Mouse (Mus musculus) heart, adult 18-20 months (tissue): ENCODE results near the gene Olfr1410. TPM values are rescaled to one million over a fixed set of nuclear protein-coding genes. Genes with fewer than 3 reads are reported as not detected.

ENCODE experiments used
- DNase-seq, 2 experiments: peaks; one replicate each; pipeline ENCODE4 v3.0.0; 2021 to 2022; ENCODE audit warnings: mixed read lengths in 1 of 2
- total RNA-seq, 2 experiments: library from RNA; stranded (reverse); gene quantifications; 2 replicates each; pipeline ENCODE4 v1.2.3; 2021

The Olfr1410 gene
- total RNA-seq, 2 experiments from 2014 or later = not detected

DNA sequence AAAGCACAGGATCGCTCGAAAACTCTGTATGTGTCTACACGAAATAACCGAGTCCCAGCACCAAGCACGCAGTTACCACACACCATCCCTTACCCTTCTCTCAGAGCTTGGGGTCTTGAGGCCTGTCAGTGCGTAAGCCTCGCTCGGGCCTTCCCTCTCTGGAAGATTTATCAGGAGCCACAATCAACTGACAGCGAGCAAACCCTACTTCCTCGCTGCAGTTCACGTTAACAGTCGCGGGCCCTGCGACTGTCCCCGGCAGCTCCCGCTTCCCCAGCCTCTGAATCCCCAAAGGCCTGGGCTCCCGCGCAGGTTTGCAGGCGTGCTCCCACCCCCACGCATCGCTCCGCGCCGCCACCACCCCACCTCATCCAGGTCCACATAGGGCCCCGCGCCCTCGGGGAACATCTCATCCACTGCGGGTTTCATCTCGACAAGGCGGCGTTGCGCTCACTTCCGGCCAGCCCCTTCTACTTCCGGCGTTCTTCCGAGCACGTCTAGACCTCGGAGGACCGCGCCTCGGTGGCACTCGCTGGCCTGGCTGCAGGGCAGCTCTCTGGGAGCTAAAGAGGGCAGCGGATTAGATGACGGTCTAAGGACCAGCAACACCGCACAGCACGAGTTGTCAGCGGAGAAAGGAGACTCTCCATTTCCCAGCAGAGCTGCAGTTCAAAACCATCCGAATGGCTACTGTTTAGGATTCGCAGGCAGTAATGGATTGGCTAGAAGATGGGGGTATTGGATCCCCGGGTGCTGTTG, 36.1 kb downstream of the Olfr1410 start, which contains the start of gene Cops9:
TSS of gene Cops9 (minus strand) at position 472 of the 759 bp plus-strand sequence.
- peak; percentile 91 to 92 for DNase-seq

DNA sequence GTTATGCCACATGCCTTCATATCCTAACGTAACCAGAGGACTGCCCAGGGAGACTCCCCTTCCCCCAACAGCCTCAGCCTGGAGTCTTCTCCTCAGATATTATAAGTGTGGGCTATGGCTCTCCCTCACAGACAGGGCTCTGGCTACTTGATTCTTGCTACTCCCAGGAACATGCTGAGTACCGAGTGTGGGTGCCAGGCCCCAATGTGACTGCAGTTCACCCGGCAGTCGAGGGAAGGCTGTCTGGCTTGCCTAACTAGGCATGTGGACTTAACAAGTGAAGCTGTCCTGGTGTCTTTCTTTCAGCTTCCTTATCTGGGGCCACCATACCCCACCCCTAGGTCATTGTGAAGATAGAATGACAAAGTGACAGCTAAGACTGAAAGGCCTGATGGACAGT, 38.1 kb downstream of the Olfr1410 start:
- DNase-seq = no peak

DNA sequence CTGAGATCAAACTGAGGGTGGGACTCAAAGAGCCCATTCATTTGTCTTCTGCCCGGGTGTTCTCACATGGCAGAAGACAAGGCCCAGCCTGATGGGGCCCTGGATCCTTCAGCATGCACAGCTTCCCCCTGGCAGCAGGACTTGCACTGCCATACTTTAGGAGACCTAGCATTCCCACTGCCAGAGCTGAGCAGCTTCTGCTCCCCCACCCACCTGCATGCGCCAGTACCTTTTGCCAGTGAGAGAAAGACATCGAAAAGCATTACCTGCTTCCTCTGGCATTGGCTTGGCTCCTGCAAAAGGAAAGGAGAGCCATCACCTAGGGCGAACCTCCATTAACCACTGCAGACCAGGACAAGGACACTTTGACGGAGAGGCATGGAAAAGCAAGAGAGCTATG, 39.3 kb downstream of the Olfr1410 start:
- no peak for DNase-seq

DNA sequence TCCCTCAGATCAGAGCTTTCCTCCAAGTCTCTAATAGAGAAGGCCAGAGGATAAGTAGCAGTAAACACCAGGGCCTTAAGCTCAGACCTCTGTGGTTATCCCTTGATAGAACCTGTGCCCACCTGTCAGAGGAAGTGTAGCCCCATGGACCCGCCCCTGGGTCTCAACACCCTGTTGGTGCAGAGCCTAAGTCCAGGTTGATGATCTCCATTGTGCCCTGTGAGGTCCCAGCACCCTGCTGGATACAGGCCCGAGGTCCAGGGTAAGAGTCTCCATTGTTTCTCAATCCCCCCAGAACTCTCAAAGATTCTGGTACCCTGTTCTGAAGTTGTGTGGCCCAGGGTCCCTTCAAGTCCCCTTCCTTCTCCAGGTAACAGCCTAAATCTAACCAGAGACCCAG, 40.5 kb downstream of the Olfr1410 start:
- no peak for DNase-seq

DNA sequence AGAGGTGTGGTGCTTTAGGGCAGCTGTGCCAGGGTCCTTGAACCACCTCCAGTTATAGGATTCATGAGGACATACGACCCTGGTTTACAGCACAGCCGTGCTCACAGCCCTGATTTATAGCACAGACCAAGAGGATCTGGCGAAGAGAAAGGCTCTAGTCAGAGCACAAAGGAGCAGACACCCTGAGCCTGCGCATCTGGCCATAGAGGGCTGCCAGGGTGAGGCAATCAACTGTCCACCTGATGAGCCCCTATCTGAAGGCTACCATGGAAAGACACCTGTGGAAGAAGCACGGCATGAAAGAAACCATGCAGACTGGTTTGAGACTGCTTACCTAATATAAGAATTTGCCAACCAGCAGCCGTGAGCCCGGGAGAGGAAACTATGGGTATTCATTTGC, 41.0 kb downstream of the Olfr1410 start:
- DNase-seq = no peak

DNA sequence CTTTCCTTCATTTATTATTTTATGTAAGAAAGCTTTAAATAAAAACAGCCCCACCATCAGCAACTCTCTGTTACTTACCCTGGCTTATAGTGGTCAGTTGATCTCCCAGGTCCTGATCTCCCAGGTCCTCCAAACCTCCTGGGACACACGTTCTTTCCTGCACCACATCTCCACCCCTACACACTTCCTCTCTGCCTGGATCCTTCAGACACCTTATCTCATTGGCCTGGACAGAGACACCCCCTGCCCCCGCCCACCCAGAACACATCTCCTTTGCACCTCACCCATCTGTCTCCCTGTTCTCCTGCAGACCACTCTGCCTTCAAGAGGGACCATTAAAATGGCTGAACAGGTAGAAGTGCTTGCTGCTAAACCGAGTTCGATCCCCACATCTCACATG, 41.4 kb downstream of the Olfr1410 start:
- DNase-seq = no peak

DNA sequence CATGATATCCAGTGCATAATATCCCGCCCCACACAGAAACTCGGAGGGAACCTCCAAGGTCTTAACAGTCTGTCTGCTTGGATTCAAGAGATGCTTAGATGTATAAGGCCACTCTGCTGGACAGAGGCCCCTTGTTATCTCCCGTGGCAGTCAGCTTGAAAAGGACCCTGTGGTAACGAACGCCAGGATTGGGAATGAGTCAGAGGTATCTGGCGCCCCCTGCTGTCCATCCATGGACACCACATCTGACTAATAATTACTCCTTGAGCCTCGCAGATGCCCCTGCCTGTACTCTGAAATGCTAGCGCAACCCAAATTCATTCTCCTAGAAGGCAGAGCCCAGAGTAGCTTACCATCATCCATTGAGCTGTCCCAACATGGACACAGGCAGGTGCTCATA, 42.2 kb downstream of the Olfr1410 start:
- DNase-seq = peak; percentile 37 to 83

DNA sequence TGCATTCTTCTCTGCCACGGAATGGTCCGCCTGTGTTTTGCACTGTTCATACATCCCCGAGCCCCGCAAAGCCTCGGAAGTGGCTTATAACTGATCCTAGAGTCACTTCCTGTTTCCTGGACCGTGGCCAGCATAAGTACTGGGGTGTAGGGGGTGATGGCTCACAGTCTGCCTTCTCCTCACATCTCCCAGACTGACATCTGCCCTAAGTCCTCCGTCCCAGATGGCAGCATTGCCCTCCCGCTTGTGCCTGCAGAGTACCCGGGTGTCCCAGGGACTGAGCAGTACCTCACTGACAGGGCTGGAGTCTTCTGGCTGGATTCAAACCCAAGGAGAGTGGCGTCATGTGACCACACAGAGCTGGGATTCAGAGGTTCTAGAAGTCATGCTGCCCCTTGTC, 42.6 kb downstream of the Olfr1410 start:
- peak in 1 of 2 experiments; percentile 13 for DNase-seq

DNA sequence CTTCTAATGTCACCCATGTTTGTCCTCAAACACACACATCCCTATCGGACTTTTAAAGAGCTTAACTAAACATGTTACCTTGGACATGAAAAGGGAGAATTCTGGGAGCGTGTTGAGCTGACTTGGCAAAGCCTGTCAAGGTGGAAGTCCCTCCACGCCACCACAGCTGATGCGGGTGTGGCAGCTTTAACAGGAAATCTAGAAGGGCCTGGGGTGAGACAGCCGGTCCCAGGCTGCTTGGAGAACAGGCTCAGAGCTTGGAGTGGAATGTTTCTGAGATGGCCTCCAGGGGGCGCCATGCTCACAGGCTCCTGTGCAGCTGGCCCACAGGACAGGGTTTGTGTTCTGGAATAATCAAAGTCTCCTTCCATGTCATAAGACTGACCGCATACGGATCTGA, 43.1 kb downstream of the Olfr1410 start, which contains the start of gene Otos:
TSS of gene Otos (minus strand) at position 169 of the 400 bp plus-strand sequence.
- peak; percentile 64 to 75 for DNase-seq

DNA sequence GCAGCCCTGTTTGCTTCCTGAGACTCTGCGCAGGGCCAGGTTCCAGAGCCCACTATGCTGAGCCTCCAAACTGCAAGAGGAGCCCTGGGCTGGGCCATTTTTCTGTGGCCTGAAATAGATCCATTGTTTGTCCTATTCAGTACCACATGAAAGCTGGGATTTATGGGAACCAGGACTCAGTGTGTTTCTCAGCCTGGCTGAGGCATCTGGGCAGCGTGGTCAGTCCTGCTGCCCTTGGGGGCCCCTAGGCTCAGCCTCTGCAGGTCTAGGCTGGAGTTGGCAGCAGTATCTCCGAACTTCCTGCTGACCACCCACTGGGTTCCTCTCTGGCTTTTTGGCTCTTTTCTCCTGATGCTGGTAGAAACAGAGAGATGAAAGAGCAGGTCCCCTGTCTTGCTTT, 45.9 kb downstream of the Olfr1410 start:
- no peak for DNase-seq

DNA sequence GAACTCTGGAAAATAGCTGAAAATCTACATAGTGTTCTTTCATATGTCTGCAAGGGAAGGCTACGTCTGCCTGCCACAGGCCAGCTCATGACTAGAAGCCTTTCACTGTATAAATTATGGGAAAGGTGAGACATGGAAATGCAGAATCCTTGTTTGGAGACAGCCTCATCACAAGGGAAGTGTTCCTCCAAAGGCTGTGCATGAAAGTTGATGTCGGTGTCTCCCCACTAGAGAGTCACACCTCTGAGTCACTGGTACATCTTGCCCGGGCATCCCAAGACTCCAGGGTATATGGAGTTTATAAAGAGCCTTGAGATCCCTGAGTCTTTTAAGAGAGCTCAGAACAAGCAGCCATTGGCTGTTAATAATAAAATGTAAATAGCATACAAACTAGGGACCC, 47.6 kb downstream of the Olfr1410 start:
- DNase-seq = no peak

DNA sequence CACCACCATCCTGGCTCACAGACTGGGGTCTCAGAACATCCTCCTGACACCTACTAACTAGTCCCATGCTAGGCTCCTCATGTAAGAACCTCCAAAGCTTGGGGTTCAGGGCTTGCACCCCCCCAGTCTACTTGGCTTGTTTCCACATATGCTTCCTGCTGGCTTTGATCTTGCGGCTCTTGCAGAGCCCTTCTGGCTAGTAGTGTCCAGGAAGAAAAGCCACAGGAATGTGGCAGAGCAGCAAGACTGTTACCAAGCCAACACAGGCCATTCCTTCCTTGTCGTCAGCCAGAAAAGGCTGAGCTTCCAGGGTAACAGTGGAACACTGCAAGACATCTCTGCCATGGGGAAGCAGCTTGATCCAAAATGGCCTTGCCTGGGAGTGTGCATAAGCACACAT, 49.1 kb downstream of the Olfr1410 start:
- DNase-seq = no peak

DNA sequence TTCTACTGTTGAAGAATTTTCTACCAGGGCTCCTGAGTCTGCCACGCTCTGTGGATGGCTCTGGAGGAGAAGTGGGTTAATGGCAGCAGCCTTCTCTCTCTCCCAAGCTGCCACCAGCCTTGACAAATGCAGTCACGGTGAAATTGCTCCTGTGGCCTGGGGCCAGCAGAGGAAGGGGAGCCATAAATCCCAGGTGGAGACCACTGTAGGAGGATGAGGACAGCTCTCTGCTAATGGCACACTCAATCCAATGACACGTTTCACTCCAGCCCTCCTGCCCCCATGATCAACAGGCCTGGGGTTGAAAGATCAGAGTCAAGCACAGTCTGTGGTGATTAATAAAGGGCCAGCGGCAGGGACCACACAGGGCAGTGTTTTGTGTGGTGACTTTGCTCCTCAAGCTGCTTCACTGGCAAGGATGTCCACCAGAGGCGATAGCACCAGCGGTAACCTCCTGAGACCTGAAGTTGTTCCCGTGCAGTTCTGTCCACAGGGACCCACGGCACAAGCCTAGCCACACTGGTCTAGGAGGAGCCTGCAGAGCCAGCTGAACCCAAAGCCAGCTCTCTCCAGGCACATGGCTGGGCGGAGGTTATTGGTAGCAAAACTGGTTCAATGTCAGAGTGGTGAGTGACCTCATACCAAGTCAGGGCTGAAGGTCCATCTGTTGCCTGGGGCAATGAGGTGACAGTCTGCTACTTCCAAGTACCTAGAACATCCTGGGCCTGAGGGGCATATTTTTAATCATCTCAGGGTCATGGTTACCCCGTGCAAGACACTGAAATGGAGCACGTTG, 51.6 kb downstream of the Olfr1410 start:
- no peak for DNase-seq

DNA sequence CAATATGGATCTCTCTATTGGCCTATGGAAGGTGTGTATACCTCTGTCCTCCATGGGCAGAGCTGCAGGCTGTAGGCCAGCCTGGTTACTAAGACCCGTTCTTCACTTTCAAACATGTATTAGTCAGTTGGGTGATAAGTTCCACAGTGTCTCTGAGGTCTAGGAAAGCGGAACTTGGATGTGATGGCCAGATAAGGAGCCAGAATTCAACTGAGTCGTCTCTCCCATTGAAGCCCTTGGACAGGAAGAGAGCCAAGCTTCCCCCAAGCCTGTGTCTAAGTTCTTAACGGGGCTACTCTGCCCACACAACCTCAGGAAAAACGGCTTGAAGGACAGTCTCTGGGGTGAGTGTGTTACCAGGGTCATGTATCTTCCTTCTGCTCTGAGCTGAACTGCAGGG, 53.8 kb downstream of the Olfr1410 start:
- no peak for DNase-seq

Other genes starting within 250 kb of the Olfr1410 start
- gene Ndufa10, start 131.9 kb upstream of the Olfr1410 start, total RNA-seq = 1,000 to 10,000 TPM in 1 of 2 experiments, 100 to 1,000 TPM in 1; 883 to 1,003 TPM
- gene Olfr1416, start 120.7 kb upstream of the Olfr1410 start, total RNA-seq = not detected
- not detected for gene Olfr1415, start 109.7 kb upstream of the Olfr1410 start, total RNA-seq
- not detected for gene Olfr1414, start 87.1 kb upstream of the Olfr1410 start, total RNA-seq
- not detected for gene Olfr1413, start 34.5 kb upstream of the Olfr1410 start, total RNA-seq
- gene Olfr1412, start 20.0 kb upstream of the Olfr1410 start, total RNA-seq = not detected
- not detected for gene Olfr1411, start 11.4 kb upstream of the Olfr1410 start, total RNA-seq
- gene Olfr12, start 12.0 kb downstream of the Olfr1410 start, total RNA-seq = not detected
- gene Cops9, start 36.2 kb downstream of the Olfr1410 start, total RNA-seq = 100 to 1,000 TPM; 229 to 251 TPM
- not detected for gene Otos, start 43.1 kb downstream of the Olfr1410 start, total RNA-seq
- gene Gpc1, start 225.9 kb downstream of the Olfr1410 start, total RNA-seq = 100 to 1,000 TPM; 467 to 480 TPM